Mouse (Mus musculus): ENCODE data around the gene Zfc3h1. TPM values are rescaled to one million over a fixed set of nuclear protein-coding genes. Genes with fewer than 3 reads are reported as not detected.

Gene Zfc3h1
- polyA plus RNA-seq, 1 experiment from 2014 or later: 21.9 TPM

- H3K27me3 ChIP-seq: no peaks in the 10 kb centered on the region
- 91% methylated on average over 17 of the region's 17 CpGs for WGBS
These were observed 26.4 kb upstream of the Zfc3h1 start for GRCm38 (mm10) chr10:115358216-115358919.

GRCm38 (mm10) chr10:115359066-115359465 is 25.7 kb upstream of the Zfc3h1 start:
- Histone ChIP-seq H3K4me1 (peaks cover 12% of the 10 kb centered on the region), H3K9me3 (no peaks in the 10 kb centered on the region), H3K4me2 (no peak overlapping the region), H3K27ac (no peak overlapping the region), H3K9ac (no peak overlapping the region), H3K36me3 (peaks cover 10% of the 10 kb centered on the region), H3K27me3 (no peaks in the 10 kb centered on the region), H3K4me3 (no peak overlapping the region)
- no peak for ATAC-seq (ENCODE audit: insufficient number of reproducible peaks, low FRiP score, low TSS enrichment, low read depth)
- WGBS: 84% methylated on average over 7 of the region's 7 CpGs

More at GRCm38 (mm10) chr10:115358216-115358919, 26.4 kb upstream of the Zfc3h1 start:
- Histone ChIP-seq H3K9me3 (no peaks in the 10 kb centered on the region), H3K27ac (no peak overlapping the region), H3K4me3 (no peak overlapping the region), H3K36me3 (peaks cover 10% of the 10 kb centered on the region), H3K9ac (no peak overlapping the region), H3K4me2 (no peak overlapping the region), H3K4me1 (peaks cover 12% of the 10 kb centered on the region)
- no peak for ATAC-seq (ENCODE audit: insufficient number of reproducible peaks, low FRiP score, low TSS enrichment, low read depth)

- WGBS: under 1% methylated on average over 58 of the region's 58 CpGs
- Histone ChIP-seq H3K4me3 (peak within 1 kb of the TSS; percentile 64), H3K27ac (peak within 1 kb of the TSS; percentile 93), H3K27me3 (no peaks in the 10 kb centered on the region), H3K4me2 (peak within 1 kb of the TSS; percentile 61), H3K9ac (peak within 1 kb of the TSS; percentile 48), H3K9me3 (no peaks in the 10 kb centered on the region), H3K4me1 (peaks cover 12% of the 10 kb centered on the region), H3K36me3 (peaks cover 2% of the 10 kb centered on the region; the same call in 1 of the 2 replicates)
- peak; percentile 98 for ATAC-seq (ENCODE audit: insufficient number of reproducible peaks, low FRiP score, low TSS enrichment, low read depth)
These were observed 22.7 kb upstream of the Zfc3h1 start, which contains the start of gene Tmem19 for GRCm38 (mm10) chr10:115361840-115362622. Tmem19 (minus strand) TSS chr10:115362501.

- H3K27me3 ChIP-seq: no peaks in the 10 kb centered on the region
These were observed 22.2 kb upstream of the Zfc3h1 start for GRCm38 (mm10) chr10:115362623-115362964.

GRCm38 (mm10) chr10:115363151-115363550 is 21.6 kb upstream of the Zfc3h1 start:
- H3K27ac ChIP-seq: peak overlapping the region; percentile 93
- H3K9me3 ChIP-seq: no peaks in the 10 kb centered on the region
- no peaks in the 10 kb centered on the region for H3K27me3 ChIP-seq
- H3K36me3 ChIP-seq: no peaks in the 10 kb centered on the region
- peaks cover 12% of the 10 kb centered on the region for H3K4me1 ChIP-seq
- H3K9ac ChIP-seq: no peak overlapping the region
- peak overlapping the region; percentile 61 for H3K4me2 ChIP-seq
- WGBS: 79% methylated on average over 4 of the region's 4 CpGs
- H3K4me3 ChIP-seq: peak overlapping the region; percentile 64
- ATAC-seq (ENCODE audit: insufficient number of reproducible peaks, low FRiP score, low TSS enrichment, low read depth): no peak

More at GRCm38 (mm10) chr10:115362623-115362964, 22.2 kb upstream of the Zfc3h1 start:
- H3K9me3 ChIP-seq: no peaks in the 10 kb centered on the region
- 6% methylated on average over 9 of the region's 9 CpGs for WGBS
- no peaks in the 10 kb centered on the region for H3K36me3 ChIP-seq
- peak overlapping the region; percentile 93 for H3K27ac ChIP-seq
- H3K4me3 ChIP-seq: peak overlapping the region; percentile 64
- no peak for ATAC-seq (ENCODE audit: insufficient number of reproducible peaks, low FRiP score, low TSS enrichment, low read depth)
- H3K4me1 ChIP-seq: peaks cover 12% of the 10 kb centered on the region
- peak overlapping the region; percentile 48 for H3K9ac ChIP-seq
- H3K4me2 ChIP-seq: peak overlapping the region; percentile 61

GRCm38 (mm10) chr10:115381506-115382084 is 3.2 kb upstream of the Zfc3h1 start:
- H3K9ac ChIP-seq: no peak overlapping the region
- H3K9me3 ChIP-seq: no peaks in the 10 kb centered on the region
- no peak overlapping the region for H3K27ac ChIP-seq
- H3K4me3 ChIP-seq: no peak overlapping the region
- no peak overlapping the region for H3K4me2 ChIP-seq
- H3K36me3 ChIP-seq: no peaks in the 10 kb centered on the region; the same call in 1 of the 2 replicates
- WGBS: 73% methylated on average over 2 of the region's 2 CpGs
- ATAC-seq (ENCODE audit: insufficient number of reproducible peaks, low FRiP score, low TSS enrichment, low read depth): no peak
- peaks cover 11% of the 10 kb centered on the region for H3K4me1 ChIP-seq
- no peaks in the 10 kb centered on the region for H3K27me3 ChIP-seq

- WGBS: 34% methylated on average over 12 of the region's 12 CpGs
- Histone ChIP-seq H3K4me3 (peak overlapping the region; percentile 94), H3K27ac (peak overlapping the region; percentile 99), H3K9me3 (no peaks in the 10 kb centered on the region), H3K9ac (no peak overlapping the region), H3K4me1 (peaks cover 16% of the 10 kb centered on the region), H3K4me2 (peak overlapping the region; percentile 48), H3K27me3 (no peaks in the 10 kb centered on the region), H3K36me3 (no peaks in the 10 kb centered on the region; the same call in 1 of the 2 replicates)
- ATAC-seq (ENCODE audit: insufficient number of reproducible peaks, low FRiP score, low TSS enrichment, low read depth): no peak
These were observed 1.7 kb upstream of the Zfc3h1 start for GRCm38 (mm10) chr10:115382846-115383643.

- no peaks in the 10 kb centered on the region for H3K27me3 ChIP-seq
- 0 out of 2 replicates have a peak, but pooled peaks have one; percentile 2 for ATAC-seq (ENCODE audit: insufficient number of reproducible peaks, low FRiP score, low TSS enrichment, low read depth)
These were observed 1.0 kb upstream of the Zfc3h1 start for GRCm38 (mm10) chr10:115383644-115384220.

GRCm38 (mm10) chr10:115385018-115386002 is 551 bp downstream of the Zfc3h1 start:
- under 1% methylated on average over 95 of the region's 101 CpGs for WGBS
- no peak for ATAC-seq (ENCODE audit: insufficient number of reproducible peaks, low FRiP score, low TSS enrichment, low read depth)

More at GRCm38 (mm10) chr10:115383644-115384220, 1.0 kb upstream of the Zfc3h1 start:
- Histone ChIP-seq H3K9ac (peak overlapping the region; percentile 70), H3K4me3 (peak overlapping the region; percentile 94), H3K9me3 (no peaks in the 10 kb centered on the region), H3K4me1 (peaks cover 18% of the 10 kb centered on the region), H3K27ac (peak overlapping the region; percentile 99), H3K4me2 (peak overlapping the region; percentile 48), H3K36me3 (no peaks in the 10 kb centered on the region; the same call in 1 of the 2 replicates)
- WGBS: 1% methylated on average over 15 of the region's 15 CpGs

GRCm38 (mm10) chr10:115387891-115388290 is 3.1 kb downstream of the Zfc3h1 start:
- Histone ChIP-seq H3K9me3 (no peaks in the 10 kb centered on the region), H3K36me3 (peaks cover 14% of the 10 kb centered on the region), H3K27me3 (no peaks in the 10 kb centered on the region), H3K9ac (no peak overlapping the region), H3K4me2 (0 out of 2 replicates have a peak overlapping the region, but pooled peaks have one; percentile 5), H3K27ac (no peak overlapping the region), H3K4me3 (no peak overlapping the region), H3K4me1 (peaks cover 11% of the 10 kb centered on the region)
- WGBS: 88% methylated on average over 3 of the region's 3 CpGs
- ATAC-seq (ENCODE audit: insufficient number of reproducible peaks, low FRiP score, low TSS enrichment, low read depth): no peak

More at GRCm38 (mm10) chr10:115385018-115386002, 551 bp downstream of the Zfc3h1 start:
- peaks cover 18% of the 10 kb centered on the region for H3K4me1 ChIP-seq
- peaks cover 7% of the 10 kb centered on the region for H3K36me3 ChIP-seq
- H3K4me2 ChIP-seq: peak overlapping the region; percentile 48
- H3K9me3 ChIP-seq: no peaks in the 10 kb centered on the region
- H3K27me3 ChIP-seq: no peaks in the 10 kb centered on the region
- peak overlapping the region; percentile 94 for H3K9ac ChIP-seq
- H3K27ac ChIP-seq: peak overlapping the region; percentile 99
- H3K4me3 ChIP-seq: peak overlapping the region; percentile 94

All from limb, embryonic 15.5 days (tissue).